Mouse (Mus musculus): Measurements from ENCODE around the gene E130116L18Rik.
"Not testable (repeated sequence)": the region's sequence is repeated elsewhere in the genome, so short reads cannot be mapped to it uniquely, and the experiment has no call there.

The E130116L18Rik gene

DNA sequence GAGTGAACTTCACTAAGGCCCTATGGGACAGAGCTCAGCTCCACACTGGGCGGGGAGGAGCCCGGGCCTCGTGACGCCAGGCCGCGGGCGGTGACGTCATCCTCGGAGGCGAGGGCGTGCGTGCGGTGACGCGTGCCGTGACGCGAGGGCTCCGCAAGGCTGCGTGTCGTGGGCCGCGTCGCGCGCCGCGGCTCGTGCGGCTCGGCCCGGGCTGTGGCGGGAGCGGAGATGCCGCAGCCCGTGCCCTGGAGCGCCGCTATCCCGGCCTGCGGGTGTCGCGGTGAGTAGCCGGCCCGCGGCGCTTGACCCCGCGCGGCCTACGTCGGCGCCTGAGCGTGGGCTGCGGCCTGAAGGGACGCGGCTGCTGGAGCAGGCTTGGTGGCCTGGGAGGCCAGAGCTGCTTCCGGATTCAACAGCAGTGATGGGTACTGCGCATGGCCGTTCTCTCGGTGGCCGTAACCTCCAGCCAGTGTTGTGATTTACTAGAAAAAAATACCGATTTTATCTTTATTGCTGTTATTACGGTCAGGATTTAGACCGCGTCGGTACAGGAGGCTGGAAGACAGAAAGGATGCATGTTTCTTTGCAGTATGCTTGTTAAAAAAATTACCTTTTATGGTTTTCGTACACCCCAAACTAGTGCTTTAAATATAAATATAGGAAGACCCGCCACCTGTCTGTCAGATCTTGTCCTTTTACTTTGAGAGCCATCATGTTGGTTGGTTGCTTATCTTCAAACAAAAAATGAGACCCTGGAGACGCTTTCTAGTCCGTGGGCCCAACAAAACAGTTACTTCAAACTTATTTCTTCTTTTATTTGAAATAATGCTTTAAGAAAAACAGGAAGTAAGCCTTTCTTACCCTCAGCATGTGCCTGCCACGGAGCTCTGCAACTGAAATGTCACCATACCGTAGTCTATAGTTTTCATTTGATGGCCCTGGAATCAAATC is at the start of gene E130116L18Rik:
TSS of gene E130116L18Rik (minus strand) at position 402 of the 951 bp plus-strand sequence.
- DNase-seq (ENCODE audit: low read depth, low spot score) = peak; percentile 80

DNA sequence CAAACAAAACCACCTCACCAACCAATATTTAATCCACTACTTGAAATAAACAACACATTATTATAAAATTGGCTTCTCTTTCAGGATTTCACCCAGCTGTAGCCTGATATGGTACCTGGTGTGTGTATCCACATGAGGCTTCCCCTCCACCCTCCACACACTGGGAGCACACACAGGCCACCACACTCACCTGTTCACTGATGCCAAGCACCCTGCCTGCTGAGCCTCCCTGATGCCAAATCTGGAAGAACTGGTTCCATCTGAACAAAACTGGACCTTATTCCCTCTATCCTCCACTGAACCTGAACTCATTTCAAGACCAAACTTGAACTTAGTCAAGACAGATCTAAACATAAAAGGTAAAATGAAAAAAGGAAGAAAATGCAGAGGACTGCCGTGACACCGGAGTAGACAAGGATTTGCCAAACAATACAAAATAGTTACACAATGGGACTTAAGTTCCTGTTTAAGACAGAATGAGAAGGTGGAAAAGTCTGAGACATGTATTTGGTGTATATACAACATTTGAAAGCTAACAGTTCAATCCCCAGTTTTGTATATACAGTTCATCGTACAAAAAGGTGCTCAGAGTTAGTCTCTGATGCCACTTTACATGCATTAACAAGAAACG is 45.4 kb upstream of the E130116L18Rik start:
- DNase-seq (ENCODE audit: low read depth, low spot score) = no peak

DNA sequence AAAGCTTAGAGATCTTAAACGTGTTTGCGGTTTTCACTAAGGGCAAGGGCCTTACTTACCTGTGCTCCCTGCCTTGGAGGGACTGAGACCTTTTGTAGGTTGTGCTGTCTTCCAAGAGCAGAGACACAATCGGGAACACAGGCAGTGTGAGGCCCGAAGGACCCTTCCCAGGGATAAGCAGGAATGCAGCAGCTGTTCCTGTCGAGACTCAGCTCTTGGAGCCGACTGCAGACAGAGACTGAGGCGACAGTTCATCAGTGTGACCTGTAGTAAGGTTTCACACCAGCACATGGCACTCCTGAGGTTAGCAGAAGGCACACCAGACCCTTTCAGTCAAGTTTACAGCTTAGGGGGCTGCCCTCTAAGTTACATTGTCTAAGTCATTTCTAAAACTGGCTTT is 39.3 kb upstream of the E130116L18Rik start:
- DNase-seq (ENCODE audit: low read depth, low spot score) = no peak

DNA sequence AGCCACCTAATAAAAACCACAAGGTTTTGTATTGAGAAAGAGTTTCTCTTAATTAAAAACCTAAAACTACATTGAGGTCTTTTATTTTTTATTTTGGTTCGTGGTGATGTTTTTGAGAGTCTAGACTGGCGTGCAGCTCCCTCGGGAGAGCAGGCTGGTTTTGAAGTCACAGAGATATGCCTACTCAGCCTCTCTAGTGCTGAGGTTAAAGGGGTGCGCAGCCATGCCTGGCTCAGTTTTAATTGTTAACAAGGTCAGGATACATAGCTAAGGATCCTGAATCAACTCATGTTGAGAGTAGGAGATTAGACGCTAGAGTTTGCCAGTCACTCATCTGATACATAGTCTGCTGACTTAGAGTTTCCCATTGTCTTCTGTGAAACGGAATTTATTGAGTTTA is 38.5 kb upstream of the E130116L18Rik start:
- DNase-seq (ENCODE audit: low read depth, low spot score) = no peak

DNA sequence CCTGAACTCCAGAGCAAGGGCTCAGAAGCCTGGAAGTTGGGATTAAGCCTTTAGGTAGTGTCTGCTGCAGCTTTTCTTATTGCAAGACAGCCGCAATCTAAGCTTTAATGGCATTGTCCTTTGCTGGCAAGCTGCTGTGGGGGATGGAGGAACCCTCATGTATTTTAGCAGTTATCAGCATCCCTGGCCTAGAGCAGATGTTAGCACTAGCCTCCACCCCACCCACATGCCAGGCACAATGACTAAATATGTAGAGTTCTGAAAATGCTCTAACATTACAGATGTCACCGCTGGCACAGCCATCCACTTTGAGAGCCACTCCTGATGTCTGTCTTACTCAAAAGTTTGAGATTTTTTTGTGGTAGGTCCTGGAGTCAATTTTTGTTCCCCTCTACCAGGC is 33.7 kb upstream of the E130116L18Rik start:
- no peak for DNase-seq (ENCODE audit: low read depth, low spot score)

DNA sequence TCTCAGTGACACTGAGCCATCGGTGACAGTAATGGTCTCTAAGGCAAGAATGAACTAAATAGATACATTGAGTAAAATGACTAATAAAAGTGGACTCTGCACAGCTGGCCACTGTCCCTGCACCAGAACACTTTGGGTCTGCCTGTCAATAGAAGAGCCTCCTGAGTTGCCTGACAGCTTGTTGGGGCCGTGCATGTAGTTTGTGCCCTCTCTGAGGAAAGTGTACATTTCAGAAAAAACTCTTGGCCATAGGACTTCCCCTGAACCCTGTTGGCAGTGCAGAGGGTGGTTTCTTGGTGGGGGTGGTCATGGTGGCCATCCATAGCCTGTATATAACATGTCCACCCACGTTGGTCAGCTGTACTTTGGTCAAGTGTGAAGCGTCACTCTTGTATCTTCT is 31.5 kb upstream of the E130116L18Rik start:
- no peak for DNase-seq (ENCODE audit: low read depth, low spot score)

DNA sequence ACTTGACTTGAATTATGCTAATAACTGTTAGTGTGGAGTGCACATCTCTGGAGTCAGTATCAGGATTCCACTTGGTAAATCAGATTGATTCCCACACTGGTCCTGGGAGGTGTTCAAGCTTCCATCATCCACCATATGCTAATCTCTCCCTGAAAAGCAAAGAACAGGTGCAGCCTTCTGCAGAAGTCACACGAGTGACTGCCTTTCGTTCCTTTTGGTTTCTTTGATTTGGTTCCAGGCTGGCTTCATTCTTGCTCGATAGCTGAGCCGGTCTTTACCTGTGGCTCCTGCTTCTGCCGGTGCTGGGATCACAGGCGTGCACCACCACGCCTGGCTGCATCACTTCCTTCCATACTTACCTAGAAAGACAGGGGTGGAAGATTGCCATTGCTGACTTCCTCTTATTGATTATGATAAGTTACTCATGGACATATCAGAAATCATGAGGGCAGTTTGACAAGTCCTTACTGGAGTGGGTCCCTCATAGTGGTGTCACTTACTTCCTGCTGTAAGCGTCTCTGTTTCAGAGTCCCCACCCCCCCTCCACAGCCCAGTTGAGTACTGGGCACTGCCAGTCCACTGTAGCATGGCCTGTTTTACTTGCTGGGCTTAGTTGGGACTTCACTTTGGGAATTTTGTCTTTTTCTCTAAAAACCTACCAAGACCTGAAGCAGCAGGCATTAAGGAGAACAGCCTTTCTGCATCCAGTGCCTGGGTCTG is 30.0 kb upstream of the E130116L18Rik start:
- DNase-seq (ENCODE audit: low read depth, low spot score) = no peak

DNA sequence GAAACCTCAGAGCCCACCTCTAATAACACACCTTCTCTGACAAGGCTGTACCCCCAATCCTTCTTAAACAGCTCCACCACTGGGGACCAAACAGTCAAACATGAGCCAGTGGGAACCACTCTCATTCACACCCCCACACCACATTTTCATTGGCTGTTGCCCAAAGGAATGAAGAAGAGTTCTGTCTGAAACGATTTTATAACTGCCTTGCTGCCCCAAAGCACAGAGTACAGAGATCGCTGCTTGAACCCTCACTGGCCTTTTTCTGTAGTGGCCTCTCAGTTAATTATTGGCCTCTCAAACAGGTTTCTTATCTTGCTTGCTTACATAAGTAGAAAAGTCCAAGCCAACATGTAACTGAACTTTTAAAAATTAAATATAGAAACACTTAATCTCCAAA is 29.5 kb upstream of the E130116L18Rik start:
- DNase-seq (ENCODE audit: low read depth, low spot score) = no peak

DNA sequence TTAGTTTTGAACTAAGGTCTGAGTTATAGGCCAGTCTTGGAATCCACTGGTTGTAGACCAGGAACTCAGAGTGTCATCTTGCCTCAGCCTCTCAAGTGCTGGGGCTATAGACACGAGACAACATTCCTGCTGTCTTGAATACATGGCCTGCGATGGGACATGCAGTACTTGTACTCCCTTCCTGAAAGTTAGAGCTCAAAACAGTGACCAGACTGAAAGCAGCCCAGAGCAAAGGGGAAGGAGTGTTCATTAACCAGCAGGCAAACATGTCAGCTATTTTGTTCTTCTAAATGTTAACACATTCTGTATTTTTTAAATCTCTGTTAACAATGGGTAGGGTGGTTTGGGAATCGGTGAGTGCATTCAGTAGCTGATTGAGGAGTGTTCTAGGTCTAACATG is 24.1 kb upstream of the E130116L18Rik start:
- no peak for DNase-seq (ENCODE audit: low read depth, low spot score)

DNA sequence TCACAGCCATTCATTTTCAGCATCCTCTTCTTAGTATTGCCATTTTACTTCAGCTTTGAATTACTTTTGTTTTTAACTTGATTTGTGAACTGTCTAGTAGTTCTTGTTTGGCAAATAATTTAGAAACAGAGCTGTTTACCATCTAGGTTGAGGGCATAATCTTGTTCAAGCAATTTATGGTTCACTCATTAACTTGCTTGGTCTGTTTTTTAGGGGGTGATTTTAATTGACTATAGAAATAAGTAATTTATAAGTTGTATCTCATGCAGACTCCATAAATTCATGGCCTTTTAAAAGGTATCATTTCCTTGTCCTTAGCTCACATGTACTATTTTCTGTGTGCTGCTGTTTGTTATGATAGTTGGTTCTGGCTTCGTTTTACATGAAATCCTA is 23.5 kb upstream of the E130116L18Rik start:
- no peak for DNase-seq (ENCODE audit: low read depth, low spot score)

DNA sequence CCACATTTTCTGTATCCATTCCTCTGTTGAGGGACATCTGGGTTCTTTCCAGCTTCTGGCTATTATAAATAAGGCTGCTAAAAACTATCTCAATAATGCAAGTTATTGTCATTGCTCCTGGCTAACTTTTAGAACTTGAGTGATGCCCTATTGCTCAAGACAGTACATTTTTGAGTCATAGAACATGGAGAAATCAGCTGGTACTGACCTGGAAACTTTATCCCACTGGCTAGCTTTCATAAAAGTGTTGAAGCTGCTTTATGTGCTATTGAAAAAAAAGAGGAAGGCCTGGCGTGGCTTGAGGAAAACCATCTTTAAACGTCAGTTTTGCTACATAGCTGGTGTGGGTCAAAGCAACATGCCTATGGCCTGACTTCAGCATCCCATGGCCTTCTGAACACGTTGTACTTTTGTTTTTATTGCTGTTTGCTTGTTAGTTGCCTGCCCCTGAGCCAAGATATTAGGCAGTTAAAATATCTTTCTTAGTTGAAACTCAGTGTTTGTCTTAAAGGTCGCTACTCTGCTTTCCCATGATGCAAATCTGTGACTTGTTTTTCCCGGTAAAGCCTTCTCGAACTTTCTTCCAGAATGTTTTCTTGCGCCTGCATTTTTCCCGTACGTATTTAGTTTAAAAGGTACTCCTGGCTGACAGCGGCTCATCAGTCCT is 23.0 kb upstream of the E130116L18Rik start:
- DNase-seq (ENCODE audit: low read depth, low spot score) = no peak

DNA sequence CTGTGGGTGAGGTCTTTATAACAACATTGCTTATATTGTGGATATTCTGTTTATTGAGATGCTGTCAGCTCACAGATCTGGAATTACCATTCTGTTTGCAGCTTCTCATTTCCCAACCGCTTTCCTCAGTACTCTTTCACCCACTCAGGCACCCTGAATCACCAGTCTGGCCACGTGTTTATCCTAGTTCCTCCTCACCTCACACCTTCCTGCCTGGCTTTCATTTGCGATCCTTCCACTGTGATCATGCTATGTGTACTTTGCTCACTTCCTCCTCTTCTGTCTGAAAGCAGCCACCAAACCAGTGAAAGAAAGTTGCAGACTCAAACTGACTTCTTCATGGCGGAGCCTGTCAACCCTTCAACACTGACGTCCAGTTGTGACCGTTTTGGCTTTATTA is 20.1 kb upstream of the E130116L18Rik start:
- DNase-seq (ENCODE audit: low read depth, low spot score) = no peak

DNA sequence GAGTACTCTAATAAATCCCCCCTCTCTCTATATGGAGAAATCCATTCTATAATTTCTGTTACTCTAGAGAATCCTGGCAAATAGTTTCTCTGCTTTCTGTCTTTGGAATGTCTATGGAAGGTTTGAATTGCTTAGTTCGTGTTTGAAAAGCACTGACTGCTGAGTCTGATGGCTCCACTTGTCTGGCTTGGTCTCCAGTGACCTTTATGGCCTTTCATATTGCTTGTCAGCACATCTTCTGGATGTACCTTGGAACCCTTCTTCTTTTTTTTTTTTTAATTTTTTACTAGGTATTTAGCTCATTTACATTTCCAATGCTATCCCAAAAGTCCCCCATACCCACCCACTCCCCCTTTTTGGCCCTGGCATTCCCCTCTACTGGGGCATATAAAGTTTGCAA is 1.4 kb upstream of the E130116L18Rik start:
- not testable (repeated sequence) for DNase-seq (ENCODE audit: low read depth, low spot score)

DNA sequence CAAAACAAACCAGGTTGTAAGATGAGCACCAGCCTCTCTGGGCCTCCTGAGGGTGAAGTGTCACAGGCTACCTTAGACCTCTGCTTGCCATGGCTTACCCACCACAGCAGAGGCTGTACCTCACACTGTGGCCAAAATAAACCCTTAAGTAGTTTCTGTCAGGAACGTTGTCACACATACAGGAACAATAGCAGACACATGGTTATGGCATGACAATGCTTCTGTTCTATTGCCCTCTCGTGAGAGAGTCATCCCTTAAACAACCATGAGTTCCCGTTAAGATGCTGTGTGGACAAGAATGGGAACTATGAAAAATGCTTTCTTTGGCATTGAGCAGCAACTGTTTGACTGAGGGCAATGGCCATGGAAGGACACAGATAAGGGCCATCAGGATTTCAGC is 1.3 kb downstream of the E130116L18Rik start, which contains the start of gene Galnt11:
TSS of gene Galnt11 (plus strand) at position 301 of the 400 bp plus-strand sequence.
- DNase-seq (ENCODE audit: low read depth, low spot score) = no peak

DNA sequence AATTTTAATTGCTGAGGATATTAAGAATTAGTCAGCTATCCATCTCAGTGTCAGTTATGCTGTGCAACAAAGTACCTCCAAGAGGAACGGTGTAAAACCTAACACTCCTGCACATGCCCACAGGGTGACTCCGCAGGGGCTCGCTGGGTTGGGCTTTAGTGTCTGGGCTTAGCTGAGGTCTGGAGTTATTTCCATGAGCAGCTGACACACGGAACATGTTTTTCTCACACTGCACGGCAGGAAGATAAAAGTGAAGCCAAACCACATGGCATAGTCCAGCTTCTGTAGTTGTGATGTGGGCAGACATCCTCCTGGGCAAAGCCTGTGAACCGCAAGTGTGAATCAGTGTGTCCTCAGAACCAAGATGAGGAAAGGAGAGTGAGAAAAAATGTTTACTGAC is 7.9 kb downstream of the E130116L18Rik start:
- DNase-seq (ENCODE audit: low read depth, low spot score) = no peak

DNA sequence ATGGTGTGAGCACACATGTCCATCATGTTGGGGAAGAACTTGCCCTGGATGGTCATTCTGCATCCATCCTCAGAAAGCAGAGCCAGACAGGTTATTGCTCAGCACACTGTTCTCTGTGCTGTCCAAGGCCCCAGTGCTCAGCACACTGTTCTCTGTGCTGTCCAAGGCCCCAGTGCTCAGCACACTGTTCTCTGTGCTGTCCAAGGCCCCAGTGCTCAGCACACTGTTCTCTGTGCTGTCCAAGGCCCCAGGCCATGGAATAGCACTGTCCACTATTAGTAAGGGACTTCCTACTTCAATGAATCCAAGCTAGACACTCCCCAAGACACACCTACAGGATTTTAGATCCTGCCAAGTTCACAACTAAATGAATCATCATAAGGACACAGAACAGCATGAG is 9.7 kb downstream of the E130116L18Rik start:
- DNase-seq (ENCODE audit: low read depth, low spot score) = not testable (repeated sequence)

DNA sequence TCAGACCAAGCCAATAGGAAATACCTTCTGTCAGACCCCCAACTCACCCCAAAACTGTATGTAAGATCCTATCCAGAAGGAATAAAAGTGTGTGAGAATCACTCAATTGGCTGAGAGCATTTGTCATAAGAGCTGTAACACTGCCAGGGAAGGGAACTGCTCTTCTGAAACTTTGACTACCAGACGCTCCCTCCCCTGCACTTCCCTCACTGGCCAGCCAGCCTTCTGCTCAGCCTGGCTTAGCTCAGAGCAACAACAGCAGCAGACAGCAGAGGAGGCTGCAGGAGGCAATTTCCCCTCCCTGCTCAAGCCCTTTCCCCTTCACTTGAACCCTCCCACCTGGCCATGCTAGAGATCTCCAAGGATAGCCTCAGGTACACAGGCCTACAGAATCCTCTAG is 11.1 kb downstream of the E130116L18Rik start:
- DNase-seq (ENCODE audit: low read depth, low spot score) = no peak

DNA sequence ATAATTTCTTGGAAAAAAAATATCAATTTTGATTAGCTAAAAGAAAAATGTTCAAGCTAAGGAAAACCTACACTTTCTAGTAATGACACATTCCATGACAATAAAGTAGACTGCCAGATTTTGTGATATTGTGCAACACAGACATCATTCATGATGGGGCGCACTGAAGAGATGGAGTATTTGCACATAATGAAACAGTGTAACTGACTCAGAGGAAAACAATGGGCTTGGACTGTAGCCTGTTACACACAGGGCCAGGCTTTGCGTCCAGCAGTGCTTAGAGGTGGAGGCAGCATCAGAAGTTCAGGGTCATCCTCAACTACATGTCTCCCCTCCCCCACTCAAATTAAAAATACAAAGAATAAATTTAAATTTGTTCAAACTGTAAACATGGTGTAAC is 32.4 kb downstream of the E130116L18Rik start:
- DNase-seq (ENCODE audit: low read depth, low spot score) = no peak

DNA sequence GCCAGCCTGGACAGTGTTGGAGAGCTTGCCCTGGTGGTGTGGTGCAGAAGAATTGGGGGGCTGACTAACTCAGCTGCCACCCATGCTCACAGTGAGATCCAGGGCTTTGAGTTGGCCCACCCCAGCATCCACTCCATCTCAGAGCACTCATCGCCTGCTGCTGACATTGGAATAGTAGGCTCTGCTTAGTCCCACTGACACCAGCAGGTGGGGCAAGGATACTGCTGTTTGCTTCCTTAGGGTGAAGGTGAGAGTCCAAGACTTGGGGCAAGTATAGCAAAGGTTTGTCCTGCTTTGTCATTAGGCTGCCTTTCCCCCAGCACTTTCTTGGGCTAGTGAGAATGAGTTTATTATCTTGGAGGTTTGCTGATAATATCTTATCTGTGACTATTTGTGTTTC is 34.2 kb downstream of the E130116L18Rik start:
- no peak for DNase-seq (ENCODE audit: low read depth, low spot score)

DNA sequence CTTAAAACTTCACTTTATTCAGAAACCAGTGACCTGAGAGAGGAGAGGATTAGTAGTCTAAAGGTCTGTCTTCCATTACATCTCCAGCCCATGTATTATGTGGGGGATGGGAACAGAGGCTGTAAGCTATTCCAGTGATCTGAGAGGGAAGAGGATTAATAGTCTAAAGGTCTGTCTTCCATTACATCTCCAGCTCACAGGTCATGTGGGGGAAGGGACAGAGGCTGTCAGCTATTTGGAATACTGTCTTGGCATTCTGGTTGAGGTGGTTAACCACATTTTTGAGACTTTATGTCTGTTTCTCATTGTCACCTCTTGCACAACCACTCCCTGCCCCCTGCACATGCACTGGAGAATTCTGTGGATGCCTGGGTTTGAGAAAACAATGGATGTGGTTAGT is 35.2 kb downstream of the E130116L18Rik start:
- DNase-seq (ENCODE audit: low read depth, low spot score) = no peak

DNA sequence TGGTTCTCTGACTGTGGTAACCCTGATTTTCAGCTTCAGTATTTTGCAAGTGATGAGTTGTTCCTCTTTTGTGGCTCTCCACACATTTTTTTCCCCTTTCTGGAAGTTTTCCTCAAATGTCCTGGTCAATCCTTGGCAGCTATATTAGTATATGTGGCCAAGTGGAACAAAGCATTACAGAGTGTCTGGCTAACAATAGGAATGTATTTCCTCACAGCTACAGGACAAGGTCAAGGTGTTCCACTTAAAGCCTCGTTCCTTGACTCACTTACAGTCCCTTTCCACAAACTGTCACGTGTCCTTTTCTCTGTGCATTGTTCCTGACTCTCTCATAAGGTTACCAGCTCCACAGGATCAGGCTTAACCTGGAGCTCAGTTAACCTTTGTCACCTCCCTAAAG is 38.4 kb downstream of the E130116L18Rik start:
- DNase-seq (ENCODE audit: low read depth, low spot score) = no peak

DNA sequence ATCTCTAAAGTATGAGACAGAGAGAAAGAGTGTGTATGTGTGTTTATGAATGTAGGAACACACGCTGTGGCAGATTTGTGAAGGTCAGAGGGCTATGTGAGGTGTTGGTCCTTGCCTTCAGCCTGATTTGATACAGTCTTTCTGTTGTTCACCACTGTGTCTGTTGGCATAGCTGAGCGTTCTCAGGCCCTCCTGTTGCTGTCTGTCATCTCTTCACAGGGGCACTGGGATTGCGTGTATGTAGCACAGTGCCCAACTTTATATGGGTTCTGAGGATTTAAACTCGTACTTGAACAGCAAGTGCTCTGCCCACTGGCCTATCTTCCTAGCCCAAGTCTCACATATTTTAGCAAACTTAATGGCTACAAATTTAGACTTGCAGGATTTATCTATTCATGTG is 39.4 kb downstream of the E130116L18Rik start:
- no peak for DNase-seq (ENCODE audit: low read depth, low spot score)
